Mouse (Mus musculus): Measurements from ENCODE around the gene Phf12. TPM values are rescaled to one million over a fixed set of nuclear protein-coding genes. Genes with fewer than 3 reads are reported as not detected.
A peak's percentile ranks its signal among the peaks of the same experiment; 100 is the strongest.

The Phf12 gene
- polyA plus RNA-seq, 1 experiment from 2014 or later = 11.8 TPM

DNA sequence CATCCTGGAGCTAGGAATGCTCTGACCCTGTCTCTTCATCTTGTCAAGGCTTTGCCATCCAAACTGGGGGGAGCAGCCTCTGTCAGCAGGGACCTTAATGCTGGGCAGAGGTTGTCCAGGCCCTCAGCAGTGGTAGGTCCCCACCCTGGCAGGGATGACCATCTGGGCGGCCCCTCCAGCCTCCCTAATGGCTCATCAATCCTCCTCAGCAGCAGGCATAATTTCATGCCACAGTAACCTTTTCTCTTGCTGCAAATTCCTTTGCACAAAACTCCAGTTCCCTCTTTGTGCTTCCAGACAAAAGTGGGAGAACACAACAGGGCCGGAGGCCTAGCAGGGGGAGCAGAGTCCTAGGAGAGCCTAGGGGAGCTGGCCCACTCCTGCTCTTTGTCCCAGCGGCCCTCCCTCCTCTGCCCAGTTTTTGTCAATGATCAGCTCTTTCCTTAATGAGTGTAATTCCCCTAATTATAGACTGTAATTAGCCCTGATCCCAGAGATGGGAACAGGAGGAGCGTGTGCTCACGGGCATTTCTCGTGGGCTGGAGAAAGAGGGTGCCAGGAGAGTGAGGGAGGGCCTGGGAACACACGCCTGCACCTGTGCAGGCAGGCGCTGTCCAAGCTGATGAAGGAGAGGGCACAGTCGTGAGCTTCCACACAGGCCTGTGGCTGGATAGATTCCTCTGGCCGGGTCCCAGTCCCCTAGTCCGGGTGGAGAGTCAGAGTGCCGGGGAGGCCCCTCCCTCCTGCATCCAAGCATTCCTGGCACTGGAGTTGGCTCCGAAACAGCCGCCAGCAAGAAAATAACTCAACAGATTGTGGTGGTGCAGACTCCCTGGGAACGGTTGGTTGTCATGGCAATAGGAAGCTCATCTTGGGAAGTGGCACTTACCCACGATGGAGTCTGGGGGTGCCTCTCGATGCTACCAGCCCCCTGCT lies 17.2 kb upstream of the Phf12 start:
- H3K9ac ChIP-seq (ENCODE audit: low read depth, low read length) = peak overlapping the region; percentile 37
- no peaks in the 10 kb centered on the region for H3K9me3 ChIP-seq (ENCODE audit: control insufficient read depth, low read length)
- peaks cover 27% of the 10 kb centered on the region for H3K4me1 ChIP-seq (ENCODE audit: control insufficient read depth, insufficient read depth, low read depth, low read length)
- no peaks in the 10 kb centered on the region; the same call in 1 of the 2 replicates for H3K36me3 ChIP-seq (ENCODE audit: control insufficient read depth, insufficient read depth, low read length)
- 5% methylated on average over 17 of the region's 17 CpGs for WGBS
- no peak overlapping the region for H3K4me3 ChIP-seq (ENCODE audit: low read length)
- no peaks in the 10 kb centered on the region for H3K27me3 ChIP-seq (replicated peaks; ENCODE audit: control insufficient read depth, insufficient read depth, low read length)
- peak overlapping the region; percentile 22 for H3K4me2 ChIP-seq (ENCODE audit: low read length)
- peak overlapping the region; percentile 62 for H3K27ac ChIP-seq (ENCODE audit: low read depth, low read length)
- ATAC-seq = peak; percentile 83

DNA sequence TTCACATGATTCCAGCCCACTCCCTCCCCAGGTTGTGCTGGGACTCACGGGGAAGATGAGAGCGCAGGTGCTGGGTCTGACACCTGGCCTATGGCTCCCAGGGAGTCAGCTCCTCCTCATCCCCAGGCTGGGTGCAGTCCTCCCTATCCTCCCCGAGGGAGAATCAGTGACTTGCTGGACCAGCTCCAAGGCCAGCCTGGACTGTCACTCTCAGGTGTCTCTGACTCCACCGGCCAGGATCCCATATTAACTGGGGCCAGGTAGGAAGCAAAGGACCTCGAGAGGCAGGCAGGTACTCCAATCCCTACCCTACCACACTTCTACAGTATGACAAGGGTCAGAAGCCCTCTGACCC lies 16.5 kb upstream of the Phf12 start:
- Histone ChIP-seq H3K27ac (ENCODE audit: low read depth, low read length) (peak overlapping the region; percentile 3; the same call in 1 of the 2 replicates), H3K36me3 (ENCODE audit: control insufficient read depth, insufficient read depth, low read length) (no peaks in the 10 kb centered on the region; the same call in 1 of the 2 replicates), H3K4me3 (ENCODE audit: low read length) (no peak overlapping the region), H3K9me3 (ENCODE audit: control insufficient read depth, low read length) (no peaks in the 10 kb centered on the region), H3K4me2 (ENCODE audit: low read length) (no peak overlapping the region; the same call in 1 of the 2 replicates), H3K9ac (ENCODE audit: low read depth, low read length) (no peak overlapping the region), H3K4me1 (ENCODE audit: control insufficient read depth, insufficient read depth, low read depth, low read length) (peaks cover 25% of the 10 kb centered on the region), H3K27me3 (replicated peaks; ENCODE audit: control insufficient read depth, insufficient read depth, low read length) (no peaks in the 10 kb centered on the region)
- 28% methylated on average over 5 of the region's 5 CpGs for WGBS
- no peak; the same call in 1 of the 2 replicates for ATAC-seq

DNA sequence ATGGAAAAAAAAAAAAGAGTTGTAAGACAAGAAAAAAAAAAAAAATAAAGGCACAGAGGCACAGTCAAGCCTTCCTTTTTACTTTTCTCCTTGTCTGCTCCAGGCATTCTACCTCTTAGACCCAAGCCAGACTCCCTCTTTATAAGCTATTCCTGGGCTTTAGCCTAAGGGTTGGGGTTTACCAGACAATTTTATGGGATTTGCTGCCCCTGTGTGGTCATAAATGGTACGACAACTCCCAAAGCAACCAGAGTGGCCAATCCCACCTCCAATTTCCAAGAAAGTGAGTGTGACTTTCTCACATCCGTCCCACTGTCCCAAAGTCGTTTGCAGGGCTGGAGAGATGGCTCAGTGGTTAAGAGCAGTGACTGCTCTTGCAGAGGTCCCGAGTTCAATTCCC lies 15.4 kb upstream of the Phf12 start:
- Histone ChIP-seq H3K36me3 (ENCODE audit: control insufficient read depth, insufficient read depth, low read length) (no peaks in the 10 kb centered on the region; the same call in 1 of the 2 replicates), H3K27me3 (replicated peaks; ENCODE audit: control insufficient read depth, insufficient read depth, low read length) (no peaks in the 10 kb centered on the region), H3K4me3 (ENCODE audit: low read length) (no peak overlapping the region), H3K9me3 (ENCODE audit: control insufficient read depth, low read length) (no peaks in the 10 kb centered on the region), H3K27ac (ENCODE audit: low read depth, low read length) (no peak overlapping the region), H3K4me1 (ENCODE audit: control insufficient read depth, insufficient read depth, low read depth, low read length) (peaks cover 25% of the 10 kb centered on the region), H3K9ac (ENCODE audit: low read depth, low read length) (no peak overlapping the region), H3K4me2 (ENCODE audit: low read length) (no peak overlapping the region)
- WGBS = 2% methylated on average over 4 of the region's 4 CpGs
- no peak for ATAC-seq

DNA sequence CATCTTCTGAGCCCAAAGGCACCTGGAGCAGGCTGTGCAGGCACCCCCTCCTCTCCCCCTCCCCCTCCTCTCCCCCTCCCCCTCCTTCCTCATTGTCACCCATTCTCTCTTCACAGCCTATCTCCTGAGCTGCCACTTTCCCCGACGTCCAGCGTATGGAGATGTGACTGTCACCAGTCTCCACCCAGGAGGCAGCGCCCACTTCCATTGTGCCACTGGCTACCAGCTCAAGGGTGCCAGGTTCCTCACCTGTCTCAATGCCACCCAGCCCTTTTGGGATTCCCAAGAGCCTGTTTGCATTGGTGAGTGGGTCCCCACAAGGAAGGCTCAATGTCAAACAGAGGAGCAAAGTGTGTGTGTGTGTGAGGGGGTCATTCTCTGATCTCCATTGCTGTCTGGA lies 13.8 kb upstream of the Phf12 start:
- WGBS = 71% methylated on average over 4 of the region's 4 CpGs
- no peak overlapping the region for H3K9ac ChIP-seq (ENCODE audit: low read depth, low read length)
- no peaks in the 10 kb centered on the region for H3K9me3 ChIP-seq (ENCODE audit: control insufficient read depth, low read length)
- H3K4me3 ChIP-seq (ENCODE audit: low read length) = no peak overlapping the region
- H3K27me3 ChIP-seq (replicated peaks; ENCODE audit: control insufficient read depth, insufficient read depth, low read length) = no peaks in the 10 kb centered on the region
- H3K4me2 ChIP-seq (ENCODE audit: low read length) = no peak overlapping the region
- peaks cover 25% of the 10 kb centered on the region for H3K4me1 ChIP-seq (ENCODE audit: control insufficient read depth, insufficient read depth, low read depth, low read length)
- no peak for ATAC-seq
- H3K27ac ChIP-seq (ENCODE audit: low read depth, low read length) = no peak overlapping the region
- H3K36me3 ChIP-seq (ENCODE audit: control insufficient read depth, insufficient read depth, low read length) = peaks cover 3% of the 10 kb centered on the region

DNA sequence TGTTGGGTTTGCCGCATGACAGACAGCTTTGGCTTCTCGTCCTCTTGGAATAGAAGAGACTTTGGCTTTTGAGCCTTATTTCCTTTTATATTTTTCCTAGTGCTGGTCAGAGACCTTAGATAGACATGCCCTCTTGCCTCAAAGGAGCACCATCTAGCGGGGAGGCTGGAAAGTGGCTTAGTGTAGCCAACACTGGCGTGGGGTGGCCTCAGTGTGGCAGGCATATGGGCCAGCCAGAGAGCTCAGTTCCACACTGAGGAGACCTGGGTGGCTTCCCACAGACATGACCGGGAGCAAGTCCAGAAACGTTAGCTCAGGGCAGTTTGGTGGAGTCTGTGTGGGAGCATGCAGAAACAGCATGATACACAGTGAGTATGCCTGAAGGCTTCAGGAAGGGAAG lies 11.8 kb upstream of the Phf12 start:
- Histone ChIP-seq H3K4me3 (ENCODE audit: low read length) (no peak overlapping the region), H3K9me3 (ENCODE audit: control insufficient read depth, low read length) (no peaks in the 10 kb centered on the region), H3K27me3 (replicated peaks; ENCODE audit: control insufficient read depth, insufficient read depth, low read length) (no peaks in the 10 kb centered on the region), H3K4me2 (ENCODE audit: low read length) (no peak overlapping the region), H3K9ac (ENCODE audit: low read depth, low read length) (no peak overlapping the region), H3K4me1 (ENCODE audit: control insufficient read depth, insufficient read depth, low read depth, low read length) (peaks cover 11% of the 10 kb centered on the region), H3K36me3 (ENCODE audit: control insufficient read depth, insufficient read depth, low read length) (peaks cover 3% of the 10 kb centered on the region), H3K27ac (ENCODE audit: low read depth, low read length) (no peak overlapping the region)
- 90% methylated on average over 6 of the region's 6 CpGs for WGBS
- ATAC-seq = no peak

DNA sequence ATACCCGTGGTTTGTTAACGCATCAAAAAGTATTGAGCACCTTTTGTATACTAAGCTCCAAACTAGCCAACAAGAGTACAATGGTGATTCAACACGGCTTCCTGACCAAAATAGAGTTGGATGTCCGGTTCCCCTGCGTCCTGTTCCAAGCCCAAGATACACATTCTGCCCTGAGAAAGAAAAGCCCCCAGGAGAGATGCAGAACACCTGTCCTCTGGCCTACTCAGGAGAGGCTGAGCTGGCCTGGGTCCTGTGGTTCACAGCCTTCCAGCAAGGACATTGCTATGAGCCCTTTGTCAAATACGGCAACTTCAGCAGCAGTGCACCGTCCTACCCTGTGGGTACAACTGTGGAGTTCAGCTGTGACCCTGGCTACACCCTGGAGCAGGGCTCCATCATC lies 9.0 kb upstream of the Phf12 start:
- Histone ChIP-seq H3K27ac (ENCODE audit: low read depth, low read length) (no peak overlapping the region), H3K9me3 (ENCODE audit: control insufficient read depth, low read length) (no peaks in the 10 kb centered on the region), H3K4me2 (ENCODE audit: low read length) (no peak overlapping the region), H3K27me3 (replicated peaks; ENCODE audit: control insufficient read depth, insufficient read depth, low read length) (peaks cover 4% of the 10 kb centered on the region; the same call in 1 of the 2 replicates), H3K4me3 (ENCODE audit: low read length) (no peak overlapping the region), H3K36me3 (ENCODE audit: control insufficient read depth, insufficient read depth, low read length) (peaks cover 9% of the 10 kb centered on the region), H3K9ac (ENCODE audit: low read depth, low read length) (no peak overlapping the region), H3K4me1 (ENCODE audit: control insufficient read depth, insufficient read depth, low read depth, low read length) (no peaks in the 10 kb centered on the region)
- 84% methylated on average over 7 of the region's 7 CpGs for WGBS
- no peak for ATAC-seq

DNA sequence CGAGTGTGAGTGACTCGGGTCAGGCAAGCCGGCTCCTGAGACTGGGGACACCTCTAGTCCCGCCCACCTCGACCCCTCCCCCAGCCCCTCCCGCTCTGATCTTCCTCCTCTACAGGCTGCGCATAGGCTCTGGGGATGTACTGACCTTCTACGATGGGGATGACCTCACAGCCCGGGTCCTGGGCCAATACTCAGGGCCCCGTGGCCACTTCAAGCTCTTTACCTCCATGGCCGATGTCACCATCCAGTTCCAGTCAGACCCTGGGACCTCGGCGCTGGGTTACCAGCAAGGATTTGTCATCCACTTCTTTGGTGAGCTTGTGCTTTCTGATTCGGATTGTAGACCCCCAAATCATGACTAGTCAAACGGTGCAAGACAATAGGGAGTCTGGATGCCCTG lies 8.2 kb upstream of the Phf12 start:
- peaks cover 9% of the 10 kb centered on the region for H3K36me3 ChIP-seq (ENCODE audit: control insufficient read depth, insufficient read depth, low read length)
- H3K4me3 ChIP-seq (ENCODE audit: low read length) = no peak overlapping the region
- no peaks in the 10 kb centered on the region for H3K4me1 ChIP-seq (ENCODE audit: control insufficient read depth, insufficient read depth, low read depth, low read length)
- WGBS = 44% methylated on average over 15 of the region's 15 CpGs
- no peaks in the 10 kb centered on the region for H3K9me3 ChIP-seq (ENCODE audit: control insufficient read depth, low read length)
- 0 out of 2 replicates have a peak, but pooled peaks have one; percentile 9 for ATAC-seq
- H3K9ac ChIP-seq (ENCODE audit: low read depth, low read length) = no peak overlapping the region
- no peak overlapping the region for H3K4me2 ChIP-seq (ENCODE audit: low read length)
- no peak overlapping the region for H3K27ac ChIP-seq (ENCODE audit: low read depth, low read length)
- H3K27me3 ChIP-seq (replicated peaks; ENCODE audit: control insufficient read depth, insufficient read depth, low read length) = peaks cover 4% of the 10 kb centered on the region; the same call in 1 of the 2 replicates

DNA sequence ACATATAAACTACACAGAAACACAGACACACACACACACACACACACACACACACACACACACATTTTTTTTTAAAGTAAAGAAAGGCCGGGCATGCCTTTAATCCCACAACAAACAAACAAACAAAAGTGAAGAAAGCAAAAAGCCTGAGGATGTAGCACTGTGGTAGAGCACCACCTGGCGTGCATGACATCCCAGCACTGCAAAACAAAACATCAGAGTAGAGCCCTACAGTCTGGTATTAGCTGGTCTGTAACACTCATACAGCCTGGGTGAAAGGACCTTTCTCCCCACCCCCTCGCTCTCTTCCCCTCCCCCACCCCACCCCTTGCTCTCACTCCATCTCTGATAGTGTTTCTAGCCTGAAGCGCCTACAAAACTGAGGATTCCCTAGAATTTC lies 6.7 kb upstream of the Phf12 start:
- Histone ChIP-seq H3K4me1 (ENCODE audit: control insufficient read depth, insufficient read depth, low read depth, low read length) (no peaks in the 10 kb centered on the region; the same call in 1 of the 2 replicates), H3K27me3 (replicated peaks; ENCODE audit: control insufficient read depth, insufficient read depth, low read length) (peaks cover 4% of the 10 kb centered on the region; the same call in 1 of the 2 replicates), H3K9ac (ENCODE audit: low read depth, low read length) (no peak overlapping the region), H3K9me3 (ENCODE audit: control insufficient read depth, low read length) (no peaks in the 10 kb centered on the region), H3K4me2 (ENCODE audit: low read length) (no peak overlapping the region), H3K27ac (ENCODE audit: low read depth, low read length) (no peak overlapping the region), H3K36me3 (ENCODE audit: control insufficient read depth, insufficient read depth, low read length) (peaks cover 9% of the 10 kb centered on the region; the same call in 1 of the 2 replicates), H3K4me3 (ENCODE audit: low read length) (no peak overlapping the region)
- ATAC-seq = no peak
- WGBS = 42% methylated on average over 4 of the region's 4 CpGs

DNA sequence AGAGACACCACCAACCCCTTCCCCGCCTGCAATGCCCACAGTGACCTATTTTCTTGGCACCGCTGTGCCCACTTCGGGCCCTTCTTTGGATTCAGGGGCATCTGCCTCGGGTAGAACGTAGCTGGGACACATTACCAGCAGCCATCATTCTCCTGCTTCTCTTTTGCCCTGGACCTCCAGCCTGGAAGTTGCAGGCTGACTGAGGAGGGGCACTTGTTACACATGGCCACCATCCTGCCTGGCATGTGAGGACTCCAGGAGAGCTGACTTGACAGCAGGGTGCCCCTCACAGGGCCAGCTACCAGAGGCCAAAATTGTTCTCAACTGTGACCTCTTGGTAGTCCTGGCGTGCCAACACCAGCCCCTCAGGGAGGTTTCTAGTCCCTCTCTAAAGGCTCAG lies 4.4 kb upstream of the Phf12 start:
- Histone ChIP-seq H3K27ac (ENCODE audit: low read depth, low read length) (no peak overlapping the region), H3K4me3 (ENCODE audit: low read length) (no peak overlapping the region), H3K4me2 (ENCODE audit: low read length) (no peak overlapping the region), H3K9ac (ENCODE audit: low read depth, low read length) (no peak overlapping the region), H3K27me3 (replicated peaks; ENCODE audit: control insufficient read depth, insufficient read depth, low read length) (peaks cover 4% of the 10 kb centered on the region; the same call in 1 of the 2 replicates), H3K4me1 (ENCODE audit: control insufficient read depth, insufficient read depth, low read depth, low read length) (peaks cover 5% of the 10 kb centered on the region), H3K36me3 (ENCODE audit: control insufficient read depth, insufficient read depth, low read length) (peaks cover 6% of the 10 kb centered on the region; the same call in 1 of the 2 replicates), H3K9me3 (ENCODE audit: control insufficient read depth, low read length) (no peaks in the 10 kb centered on the region)
- WGBS = 84% methylated on average over 6 of the region's 6 CpGs
- ATAC-seq = no peak

Data from hindbrain, embryonic 16.5 days (tissue).